Mouse (Mus musculus) forebrain, postnatal 0 days (tissue): ENCODE data around the gene Ermp1. TPM values are rescaled to one million over a fixed set of nuclear protein-coding genes. Genes with fewer than 3 reads are reported as not detected.
A peak's percentile ranks its signal among the peaks of the same experiment; 100 is the strongest.

ENCODE experiments used
- ATAC-seq: fragments of 200-750 bp; cut with Nextera tagmentation; 2 replicates; pipeline ENCODE4 v1.8.0; 2017; ENCODE audit warnings: mild to moderate bottlenecking, moderate library complexity
- DNase-seq: peaks from one replicate; pipeline ENCODE4 v3.0.0-alpha.2; 2015
- H3K27ac ChIP-seq: fragments of 300-500 bp; sonication (generic); 2 replicates; pipeline ENCODE4 v1.5.1; 2014; ENCODE audit warnings: low read depth, mild to moderate bottlenecking, antibody characterized with exemption, low read length, moderate library complexity, mixed read lengths
- H3K27me3 ChIP-seq: fragments of 300-500 bp; sonication (generic); 2 replicates; pipeline ENCODE4 v1.6.1; 2014; ENCODE audit warnings: mild to moderate bottlenecking, low read length, mixed read lengths; ENCODE audit not compliant: insufficient read depth
- H3K36me3 ChIP-seq: fragments of 300-500 bp; sonication (generic); 2 replicates; pipeline ENCODE4 v1.6.1; 2014; ENCODE audit warnings: mild to moderate bottlenecking, moderate library complexity; ENCODE audit not compliant: insufficient read depth
- H3K4me1 ChIP-seq: fragments of 300-500 bp; sonication (generic); 2 replicates; pipeline ENCODE4 v1.6.1; 2014; ENCODE audit warnings: antibody characterized with exemption; ENCODE audit not compliant: insufficient read depth
- H3K4me2 ChIP-seq: fragments of 300-500 bp; sonication (generic); 2 replicates; pipeline ENCODE4 v1.6.1; 2014; ENCODE audit warnings: low read depth, mild to moderate bottlenecking, moderate library complexity
- H3K4me3 ChIP-seq: fragments of 300-500 bp; sonication (generic); 2 replicates; pipeline ENCODE4 v1.5.1; 2014; ENCODE audit warnings: low read depth, low read length, mixed read lengths
- H3K9ac ChIP-seq: fragments of 300-500 bp; sonication (generic); 2 replicates; pipeline ENCODE4 v1.6.1; 2014; ENCODE audit warnings: mild to moderate bottlenecking
- H3K9me3 ChIP-seq: fragments of 300-500 bp; sonication (generic); 2 replicates; pipeline ENCODE4 v1.6.1; 2016; ENCODE audit warnings: low read length
- CTCF ChIP-seq: sonication (generic); IDR thresholded peaks from 2 replicates; pipeline ENCODE4 v1.5.1; 2016; ENCODE audit warnings: antibody characterized with exemption, control low read depth, low read depth
- WGBS: fragments of 180-500 bp; shearing (Covaris S2); extraction: QIAGEN DNeasy Blood & Tissue Kit; methylation state at CpG from one replicate; pipeline ENCODE4 v1.1.7; 2014; 5-methylcytosine and 5-hydroxymethylcytosine counted together
- polyA plus RNA-seq: library from polyadenylated mRNA; unstranded; fragments of >200 nt; fragmentation: Nextera tagmentation; extraction: Ambion mirVana; gene quantifications from 2 replicates; pipeline ENCODE4 v1.2.1, GENCODE M21; 2015
- total RNA-seq: library from RNA; depleted of rRNA; stranded (reverse); fragments of >200 nt; gene quantifications from 2 replicates; pipeline ENCODE4 v1.2.3, GENCODE M21; 2014

The Ermp1 gene
- total and polyA plus RNA-seq, 2 experiments from 2014 or later = 8.2 to 14.0 TPM

DNA sequence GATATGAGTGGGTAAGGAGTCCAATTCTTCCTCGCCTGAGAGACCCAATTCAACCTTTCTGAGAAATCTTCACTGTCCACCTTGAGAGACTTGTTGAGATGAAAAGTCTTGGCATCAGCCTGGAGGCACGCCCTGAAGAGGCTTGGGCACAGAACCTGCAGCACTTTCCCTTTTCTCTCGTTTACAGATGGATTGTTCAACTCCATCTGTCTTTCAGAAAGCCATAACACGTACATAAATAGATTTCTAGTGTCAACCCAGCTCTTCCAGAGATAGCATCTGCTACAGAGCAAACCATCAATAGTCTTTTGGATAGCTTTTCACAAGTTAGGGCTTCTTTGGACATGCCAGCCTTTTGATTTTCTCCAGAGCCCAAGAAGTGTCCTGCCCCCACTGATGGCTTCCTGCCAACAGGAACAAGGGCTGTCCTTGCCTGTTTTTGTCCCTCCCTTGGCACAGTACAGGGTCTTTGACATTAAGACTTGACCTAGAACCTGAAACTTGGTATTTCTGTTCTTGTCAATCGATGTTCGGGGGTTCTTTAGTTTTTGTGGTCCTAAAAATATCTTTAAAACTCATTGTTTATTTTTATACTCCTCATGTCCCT lies 13.9 kb upstream of the Ermp1 start:
- 74% methylated on average over 6 of the region's 6 CpGs for WGBS
- no peak overlapping the region for H3K27ac ChIP-seq
- TF ChIP-seq CTCF = no peak
- DNase-seq = peak; percentile 3
- ATAC-seq = peak; percentile 62
- H3K9me3 ChIP-seq = no peaks in the 10 kb centered on the region
- no peak overlapping the region for H3K9ac ChIP-seq
- H3K4me3 ChIP-seq = no peak overlapping the region
- no peaks in the 10 kb centered on the region for H3K4me1 ChIP-seq
- H3K36me3 ChIP-seq = no peaks in the 10 kb centered on the region
- no peaks in the 10 kb centered on the region for H3K27me3 ChIP-seq
- H3K4me2 ChIP-seq = no peak overlapping the region

DNA sequence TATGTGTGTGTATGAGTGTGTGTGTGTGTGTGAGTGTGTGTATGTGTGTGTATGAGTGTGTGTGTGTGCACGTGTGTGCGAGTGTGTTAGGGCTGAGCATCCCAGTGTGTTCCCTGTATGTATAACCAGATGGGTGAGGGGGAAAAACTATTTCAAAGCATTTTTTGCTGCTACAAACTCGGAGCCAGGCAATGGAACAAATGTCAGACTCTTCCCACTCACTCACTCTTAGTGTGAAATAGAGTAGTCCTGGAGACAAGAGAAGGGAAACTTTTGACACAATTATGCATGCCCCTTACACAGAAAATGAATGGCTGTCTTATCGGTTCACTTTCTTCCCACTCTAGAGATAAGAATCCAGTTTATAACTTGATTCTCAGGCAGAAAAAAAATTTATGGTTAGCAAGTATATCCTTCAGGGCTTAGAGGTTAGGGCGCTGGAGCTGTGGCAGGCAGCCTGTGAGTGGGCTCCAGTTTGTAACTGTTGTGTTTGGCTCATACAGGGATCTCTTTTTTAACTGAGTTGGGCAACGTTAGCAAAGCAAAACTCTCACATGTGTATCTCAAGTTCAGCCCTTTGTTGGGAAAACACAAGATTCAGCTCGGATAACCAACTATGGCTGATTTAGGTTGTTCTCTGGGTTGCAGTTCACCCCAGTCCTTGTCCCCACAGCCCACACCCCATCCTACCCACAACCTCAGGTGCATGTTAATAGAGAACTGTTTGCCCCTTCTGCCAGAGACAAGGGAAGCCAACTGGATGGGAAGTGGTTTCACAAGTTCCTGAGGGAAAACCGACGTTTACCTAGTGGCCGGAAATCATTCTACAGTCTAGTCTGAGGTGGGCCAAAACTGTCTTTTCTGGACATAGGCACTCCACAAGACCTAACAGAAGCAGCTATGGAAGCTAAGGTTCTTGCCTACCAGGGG lies 12.9 kb upstream of the Ermp1 start:
- no peak overlapping the region for H3K4me3 ChIP-seq
- no peaks in the 10 kb centered on the region for H3K4me1 ChIP-seq
- ATAC-seq (no peak), DNase-seq (no peak)
- WGBS = 82% methylated on average over 10 of the region's 10 CpGs
- H3K36me3 ChIP-seq = no peaks in the 10 kb centered on the region
- no peak overlapping the region for H3K4me2 ChIP-seq
- no peak overlapping the region for H3K27ac ChIP-seq
- no peaks in the 10 kb centered on the region for H3K27me3 ChIP-seq
- no peaks in the 10 kb centered on the region for H3K9me3 ChIP-seq
- TF ChIP-seq CTCF = no peak
- H3K9ac ChIP-seq = no peak overlapping the region

DNA sequence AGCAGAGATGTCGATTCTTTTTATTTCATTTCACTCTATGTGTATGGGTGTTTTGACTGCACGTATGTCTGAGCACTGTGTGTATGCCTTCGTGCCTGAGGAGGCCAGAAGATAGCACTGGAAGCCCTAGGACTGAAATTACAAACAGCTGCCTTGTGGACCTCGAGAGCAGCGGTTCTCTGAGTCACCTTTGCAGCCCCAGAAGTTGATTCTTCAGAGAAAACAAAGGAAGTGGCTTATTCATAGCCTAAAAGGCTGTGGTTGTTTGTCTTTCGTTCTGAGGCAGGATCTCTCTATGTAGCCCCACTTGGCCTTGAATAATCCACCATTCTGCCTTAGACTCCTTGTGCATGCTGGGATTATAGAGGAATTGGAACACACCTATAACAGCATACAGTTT lies 11.5 kb upstream of the Ermp1 start:
- DNase-seq (no peak), ATAC-seq (no peak)
- no peaks in the 10 kb centered on the region for H3K4me1 ChIP-seq
- WGBS = 68% methylated on average over 6 of the region's 6 CpGs
- no peak overlapping the region for H3K4me2 ChIP-seq
- H3K9me3 ChIP-seq = no peaks in the 10 kb centered on the region
- no peak overlapping the region for H3K27ac ChIP-seq
- no peak for TF ChIP-seq CTCF
- H3K4me3 ChIP-seq = no peak overlapping the region
- H3K9ac ChIP-seq = no peak overlapping the region
- no peaks in the 10 kb centered on the region for H3K27me3 ChIP-seq
- H3K36me3 ChIP-seq = no peaks in the 10 kb centered on the region

- DNase-seq (no peak), ATAC-seq (no peak)
- Histone ChIP-seq H3K4me2 (no peak overlapping the region), H3K9me3 (no peaks in the 10 kb centered on the region), H3K27me3 (no peaks in the 10 kb centered on the region), H3K27ac (no peak overlapping the region), H3K36me3 (no peaks in the 10 kb centered on the region), H3K9ac (no peak overlapping the region), H3K4me3 (no peak overlapping the region), H3K4me1 (no peaks in the 10 kb centered on the region)
- 83% methylated on average over 4 of the region's 4 CpGs for WGBS
- no peak for TF ChIP-seq CTCF
Measured at GRCm38 (mm10) chr19:29658836-29659235, 10.6 kb upstream of the Ermp1 start.

- Histone ChIP-seq H3K4me3 (no peak overlapping the region), H3K36me3 (no peaks in the 10 kb centered on the region), H3K4me1 (no peaks in the 10 kb centered on the region), H3K27me3 (no peaks in the 10 kb centered on the region), H3K4me2 (no peak overlapping the region), H3K9me3 (no peaks in the 10 kb centered on the region), H3K27ac (no peak overlapping the region), H3K9ac (no peak overlapping the region)
- DNase-seq = no peak
- no peak for ATAC-seq
- no peak for TF ChIP-seq CTCF
- 94% methylated on average over 2 of the region's 2 CpGs for WGBS
Measured at GRCm38 (mm10) chr19:29657558-29657957, 9.3 kb upstream of the Ermp1 start.

- Histone ChIP-seq H3K4me3 (no peak overlapping the region), H3K9ac (no peak overlapping the region), H3K27me3 (no peaks in the 10 kb centered on the region), H3K4me1 (no peaks in the 10 kb centered on the region), H3K4me2 (no peak overlapping the region), H3K9me3 (no peaks in the 10 kb centered on the region), H3K27ac (no peak overlapping the region), H3K36me3 (no peaks in the 10 kb centered on the region)
- no peak for ATAC-seq
- no peak for TF ChIP-seq CTCF
- 58% methylated on average over 3 of the region's 3 CpGs for WGBS
- DNase-seq = no peak
Measured at GRCm38 (mm10) chr19:29657033-29657432, 8.8 kb upstream of the Ermp1 start.

- Histone ChIP-seq H3K4me1 (no peaks in the 10 kb centered on the region), H3K4me2 (no peak overlapping the region), H3K36me3 (no peaks in the 10 kb centered on the region), H3K9me3 (no peaks in the 10 kb centered on the region), H3K27me3 (no peaks in the 10 kb centered on the region), H3K27ac (no peak overlapping the region), H3K9ac (no peak overlapping the region), H3K4me3 (no peak overlapping the region)
- ATAC-seq = no peak
- WGBS = 84% methylated on average over 5 of the region's 5 CpGs
- TF ChIP-seq CTCF = no peak
- no peak for DNase-seq
Measured at GRCm38 (mm10) chr19:29656620-29657019, 8.4 kb upstream of the Ermp1 start.
